Mouse (Mus musculus) ZHBTc4 (cell line): Measurements from ENCODE around the gene Slc26a8.

Experiments
- DNase-seq: peaks from one replicate; pipeline ENCODE4 v3.0.0-alpha.2; 2011; ENCODE audit warnings: low read depth, low spot score

Slc26a8 gene

GRCm38 (mm10) chr17:28689586-28690283 lies at the start of gene Slc26a8:
Gene Slc26a8 (minus strand): TSS chr17:28690233.
- peak; percentile 56 for DNase-seq

- DNase-seq = no peak
These were observed 49.2 kb upstream of the Slc26a8 start for GRCm38 (mm10) chr17:28739244-28739643.

- DNase-seq = no peak
These were observed 47.9 kb upstream of the Slc26a8 start for GRCm38 (mm10) chr17:28737973-28738372.

GRCm38 (mm10) chr17:28736486-28736885 lies 46.5 kb upstream of the Slc26a8 start:
- DNase-seq = no peak

- no peak for DNase-seq
These were observed 45.5 kb upstream of the Slc26a8 start for GRCm38 (mm10) chr17:28735317-28736105.

GRCm38 (mm10) chr17:28727511-28727910 lies 37.5 kb upstream of the Slc26a8 start:
- peak; percentile 26 for DNase-seq

- no peak for DNase-seq
These were observed 35.8 kb upstream of the Slc26a8 start, which contains the start of gene AC170998.1 for GRCm38 (mm10) chr17:28725783-28726182. Gene AC170998.1 (plus strand): TSS chr17:28726083.

GRCm38 (mm10) chr17:28717535-28717934 lies 27.5 kb upstream of the Slc26a8 start:
- no peak for DNase-seq

GRCm38 (mm10) chr17:28715832-28716548 lies 26.0 kb upstream of the Slc26a8 start:
- DNase-seq = no peak

GRCm38 (mm10) chr17:28714006-28714405 lies 24.0 kb upstream of the Slc26a8 start:
- peak; percentile 33 for DNase-seq

- DNase-seq = no peak
These were observed 22.3 kb upstream of the Slc26a8 start for GRCm38 (mm10) chr17:28712305-28712704.

- no peak for DNase-seq
These were observed 21.2 kb upstream of the Slc26a8 start for GRCm38 (mm10) chr17:28711237-28711636.

GRCm38 (mm10) chr17:28710291-28710688 lies 20.3 kb upstream of the Slc26a8 start:
- DNase-seq = no peak

- no peak for DNase-seq
These were observed 19.7 kb upstream of the Slc26a8 start for GRCm38 (mm10) chr17:28709552-28710290.

- no peak for DNase-seq
These were observed 19.0 kb upstream of the Slc26a8 start for GRCm38 (mm10) chr17:28708989-28709388.

- no peak for DNase-seq
These were observed 17.8 kb upstream of the Slc26a8 start for GRCm38 (mm10) chr17:28707816-28708215.

GRCm38 (mm10) chr17:28707136-28707627 lies 17.1 kb upstream of the Slc26a8 start:
- DNase-seq = no peak

- DNase-seq = no peak
These were observed 16.7 kb upstream of the Slc26a8 start for GRCm38 (mm10) chr17:28706697-28707096.

- no peak for DNase-seq
These were observed 12.6 kb upstream of the Slc26a8 start for GRCm38 (mm10) chr17:28702646-28703045.

- DNase-seq = peak; percentile 18
These were observed 11.7 kb upstream of the Slc26a8 start for GRCm38 (mm10) chr17:28701737-28702136.

- no peak for DNase-seq
These were observed 11.1 kb upstream of the Slc26a8 start for GRCm38 (mm10) chr17:28701171-28701570.
